Mouse (Mus musculus): ENCODE measurements around the gene Casc4.

GRCm38 (mm10) chr2:121886406-121886805 lies 19.6 kb downstream of the Casc4 start:
- no peak for TF ChIP-seq CTCF (IDR thresholded peaks at IDR 0.05; ENCODE audit: low read depth)
- no peak for TF ChIP-seq EP300 (IDR thresholded peaks at IDR 0.05; ENCODE audit: low read depth)

Data from liver, postnatal 0 days (tissue).